Mouse (Mus musculus): Measurements from ENCODE around the gene S100pbp.

GRCm38 (mm10) chr4:129102133-129102829 is 87.2 kb downstream of the S100pbp start:
- no peak for TF ChIP-seq GATA1 (IDR thresholded peaks at IDR 0.05; ENCODE audit: borderline replicate concordance, low read length)
- TF ChIP-seq FLI1 (IDR thresholded peaks at IDR 0.05; ENCODE audit: low read length), result no peak

All from megakaryocyte, embryonic 14.5 days (primary cell).